Mouse (Mus musculus): ENCODE data around the gene Cryge.

Gene Cryge

DNA sequence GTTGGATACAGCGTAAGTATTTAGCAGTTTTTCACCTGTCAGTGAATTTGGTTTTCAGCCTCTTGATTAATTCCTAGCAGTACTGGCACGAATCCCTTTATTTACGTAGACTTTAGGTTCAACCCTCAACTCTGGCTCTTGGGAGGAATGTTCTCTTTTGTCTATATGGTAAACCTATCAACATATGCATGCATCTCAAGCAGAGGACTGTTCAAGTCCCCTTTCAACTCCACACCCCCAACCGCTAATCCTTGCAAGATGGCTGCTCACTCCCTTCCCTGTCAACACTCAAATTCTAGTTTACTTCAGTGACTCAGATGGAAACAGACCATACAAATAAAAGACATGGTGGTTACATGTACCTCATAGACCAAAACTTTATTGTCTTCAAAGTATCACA is 38.2 kb downstream of the Cryge start:
- DNase-seq (ENCODE audit: low read depth) = no peak

- peak; percentile 82 for DNase-seq (ENCODE audit: low read depth)
Observed at GRCm38 (mm10) chr1:65010153-65010552, 40.8 kb downstream of the Cryge start.

GRCm38 (mm10) chr1:65005575-65005974 is 45.4 kb downstream of the Cryge start:
- DNase-seq (ENCODE audit: low read depth) = no peak

- no peak for DNase-seq (ENCODE audit: low read depth)
Observed at GRCm38 (mm10) chr1:65004526-65004925, 46.4 kb downstream of the Cryge start.

Data from naive thymus-derived CD4-positive, alpha-beta T cell, adult 2 months (primary cell).